Mouse (Mus musculus): Measurements from ENCODE around the gene Nedd4.
"Not testable (repeated sequence)": the region's sequence is repeated elsewhere in the genome, so short reads cannot be mapped to it uniquely, and the experiment has no call there.

DNA sequence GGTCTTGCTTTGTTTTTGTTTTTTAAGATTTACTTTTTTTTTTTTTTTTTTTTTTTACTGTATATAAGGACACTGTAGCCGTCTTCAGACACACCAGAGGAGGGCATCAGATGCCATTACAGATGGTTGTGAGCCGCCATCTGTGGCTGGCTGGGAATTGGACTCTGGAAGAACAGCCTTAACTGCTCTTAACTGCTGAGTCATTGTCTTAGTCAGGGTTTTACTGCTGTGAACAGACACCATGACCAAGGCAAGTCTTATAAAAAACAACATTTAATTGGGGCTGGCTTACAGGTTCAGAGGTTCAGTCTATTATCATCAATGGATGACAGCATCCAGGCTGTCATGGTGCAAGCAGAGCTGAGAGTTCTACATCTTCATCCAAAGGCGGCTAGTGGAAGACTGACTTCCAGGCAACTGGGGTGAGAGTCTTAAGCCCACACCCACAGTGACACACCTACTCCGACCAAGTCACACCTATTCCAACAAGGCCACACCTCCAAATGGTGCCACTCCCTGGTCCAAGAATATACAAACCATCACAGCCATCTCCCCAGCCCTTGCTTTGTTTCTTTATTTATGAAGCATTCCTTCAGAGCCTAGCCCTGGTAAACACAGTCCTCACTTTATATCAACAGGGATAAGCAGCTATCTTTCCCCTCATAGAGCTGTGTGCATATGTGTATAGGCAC, 19.2 kb upstream of the Nedd4 start:
- TF ChIP-seq POLR2A (IDR thresholded peaks at IDR 0.05; ENCODE audit: insufficient read length, low read depth); E2F4 (IDR thresholded peaks at IDR 0.05; ENCODE audit: insufficient read depth); TCF12 (IDR thresholded peaks at IDR 0.05; ENCODE audit: insufficient read depth, poor library complexity, severe bottlenecking); USF1 (IDR thresholded peaks at IDR 0.05; ENCODE audit: low read depth); CEBPB (IDR thresholded peaks at IDR 0.05; ENCODE audit: insufficient read depth, poor library complexity, severe bottlenecking); POLR2AphosphoS2 (IDR thresholded peaks at IDR 0.05; ENCODE audit: insufficient read length, low read depth); MYOG (IDR thresholded peaks at IDR 0.05; ENCODE audit: control insufficient read depth in 1 of 3, insufficient read depth in 1 of 3, insufficient read length in 2 of 3, low read depth in 2 of 3); MAX (IDR thresholded peaks at IDR 0.05; ENCODE audit: low read depth); REST (IDR thresholded peaks at IDR 0.05; ENCODE audit: insufficient read depth, insufficient read length); TCF3 (IDR thresholded peaks at IDR 0.05; ENCODE audit: insufficient read length, low read depth); SRF (IDR thresholded peaks at IDR 0.05; ENCODE audit: control insufficient read depth, insufficient read length, low read depth); MYOD1 (IDR thresholded peaks at IDR 0.05; ENCODE audit: control insufficient read depth in 1 of 3, insufficient read length in 2 of 3, low read depth in 2 of 3): not testable (repeated sequence)
